Mouse (Mus musculus): ENCODE data around the gene Nek1.

Nek1 gene

GRCm38 (mm10) chr8:60983688-60984079 lies 9.3 kb upstream of the Nek1 start:
- CTCF ChIA-PET, result interaction anchor here (0.6 to 1.1 kb wide), 4 partner anchors 9 to 467 kb away, joined by 3 to 13 read pairs (median 4); partner anchors contain the start of genes Hpf1 and Nek1

GRCm38 (mm10) chr8:60984260-60985010 lies 8.6 kb upstream of the Nek1 start:
- CTCF ChIA-PET, result interaction anchor here (0.6 to 1.1 kb wide), 4 partner anchors 8 to 466 kb away, joined by 3 to 13 read pairs (median 4); partner anchors contain the start of genes Hpf1 and Nek1

- CTCF ChIA-PET, result interaction anchor here (0.9 to 1.0 kb wide), 2 partner anchors 9 to 10 kb away, joined by 3 read pairs; partner anchors contain the start of gene Clcn3
Measured at GRCm38 (mm10) chr8:60992561-60992909, 460 bp upstream of the Nek1 start.

GRCm38 (mm10) chr8:60993639-60993986 lies 618 bp downstream of the Nek1 start:
- CTCF ChIA-PET, result no interaction called here

- CTCF ChIA-PET, result no interaction called here
Measured at GRCm38 (mm10) chr8:60996468-60996867, 3.5 kb downstream of the Nek1 start.

GRCm38 (mm10) chr8:61041951-61042350 lies 49.0 kb downstream of the Nek1 start:
- CTCF ChIA-PET, result no interaction called here

- CTCF ChIA-PET, result no interaction called here
Measured at GRCm38 (mm10) chr8:61043874-61044273, 50.9 kb downstream of the Nek1 start.

GRCm38 (mm10) chr8:61046816-61047215 lies 53.8 kb downstream of the Nek1 start:
- CTCF ChIA-PET, result no interaction called here

GRCm38 (mm10) chr8:61053017-61053416 lies 60.0 kb downstream of the Nek1 start:
- CTCF ChIA-PET, result no interaction called here

- CTCF ChIA-PET, result interaction anchor here (0.6 kb wide), 1 partner anchor 726 kb away, joined by 3 read pairs; no protein-coding TSS in a partner anchor
Measured at GRCm38 (mm10) chr8:61054313-61054712, 61.3 kb downstream of the Nek1 start.

- CTCF ChIA-PET, result no interaction called here
Measured at GRCm38 (mm10) chr8:61056997-61057396, 64.0 kb downstream of the Nek1 start.

GRCm38 (mm10) chr8:61059143-61059542 lies 66.1 kb downstream of the Nek1 start:
- CTCF ChIA-PET, result no interaction called here

- CTCF ChIA-PET, result no interaction called here
Measured at GRCm38 (mm10) chr8:61060412-61060811, 67.4 kb downstream of the Nek1 start.

- CTCF ChIA-PET, result no interaction called here
Measured at GRCm38 (mm10) chr8:61075059-61075458, 82.1 kb downstream of the Nek1 start.

- CTCF ChIA-PET, result no interaction called here
Measured at GRCm38 (mm10) chr8:61110496-61110895, 117.5 kb downstream of the Nek1 start.

GRCm38 (mm10) chr8:61111940-61112339 lies 118.9 kb downstream of the Nek1 start:
- CTCF ChIA-PET, result no interaction called here

- CTCF ChIA-PET, result no interaction called here
Measured at GRCm38 (mm10) chr8:61121631-61122030, 128.6 kb downstream of the Nek1 start.

- CTCF ChIA-PET, result no interaction called here
Measured at GRCm38 (mm10) chr8:61127299-61127861, 134.4 kb downstream of the Nek1 start.

GRCm38 (mm10) chr8:61132561-61133134 lies 139.7 kb downstream of the Nek1 start:
- CTCF ChIA-PET, result interaction anchor here (0.6 kb wide), 1 partner anchor 158 kb away, joined by 7 read pairs; no protein-coding TSS in a partner anchor

GRCm38 (mm10) chr8:61141869-61142268 lies 148.9 kb downstream of the Nek1 start:
- CTCF ChIA-PET, result interaction anchor here (0.6 kb wide), 1 partner anchor 24 kb away, joined by 4 read pairs; no protein-coding TSS in a partner anchor

- CTCF ChIA-PET, result interaction anchor here (0.6 kb wide), 1 partner anchor 23 kb away, joined by 4 read pairs; no protein-coding TSS in a partner anchor
Measured at GRCm38 (mm10) chr8:61142302-61142701, 149.3 kb downstream of the Nek1 start.

GRCm38 (mm10) chr8:61142845-61143244 lies 149.8 kb downstream of the Nek1 start:
- CTCF ChIA-PET, result no interaction called here

GRCm38 (mm10) chr8:61148728-61149127 lies 155.7 kb downstream of the Nek1 start:
- CTCF ChIA-PET, result no interaction called here

Data from spleen, embryonic (tissue).